Mouse (Mus musculus) embryo, embryonic 11.5 days (tissue): ENCODE data around the gene 2410004P03Rik.
"Not testable (repeated sequence)": the region's sequence is repeated elsewhere in the genome, so short reads cannot be mapped to it uniquely, and the experiment has no call there.

Experiments
- DNase-seq: peaks from one replicate; pipeline ENCODE4 v3.0.0-alpha.2; 2012; ENCODE audit warnings: low read depth, low spot score

2410004P03Rik gene

GRCm38 (mm10) chr12:17021125-17021524, 9.6 kb upstream of the 2410004P03Rik start:
- not testable (repeated sequence) for DNase-seq

- DNase-seq, result no peak
Observed at GRCm38 (mm10) chr12:17018468-17018867, 6.9 kb upstream of the 2410004P03Rik start.

GRCm38 (mm10) chr12:17015711-17016110, 4.2 kb upstream of the 2410004P03Rik start:
- DNase-seq, result no peak

GRCm38 (mm10) chr12:17012067-17012899, 756 bp upstream of the 2410004P03Rik start:
- DNase-seq, result no peak

- no peak for DNase-seq
Observed at GRCm38 (mm10) chr12:17009466-17009865, 2.1 kb downstream of the 2410004P03Rik start.

- no peak for DNase-seq
Observed at GRCm38 (mm10) chr12:17001211-17001610, 10.3 kb downstream of the 2410004P03Rik start.

- no peak for DNase-seq
Observed at GRCm38 (mm10) chr12:17000628-17001027, 10.9 kb downstream of the 2410004P03Rik start.

- DNase-seq, result peak; percentile 74
Observed at GRCm38 (mm10) chr12:16999739-17000497, 11.6 kb downstream of the 2410004P03Rik start, which contains the start of gene Pqlc3. Gene Pqlc3 (minus strand): TSS chr12:17000408.

GRCm38 (mm10) chr12:16999146-16999545, 12.4 kb downstream of the 2410004P03Rik start:
- no peak for DNase-seq

GRCm38 (mm10) chr12:16996886-16997462, 14.6 kb downstream of the 2410004P03Rik start:
- no peak for DNase-seq

- no peak for DNase-seq
Observed at GRCm38 (mm10) chr12:16996281-16996680, 15.2 kb downstream of the 2410004P03Rik start.

- DNase-seq, result no peak
Observed at GRCm38 (mm10) chr12:16994291-16994690, 17.2 kb downstream of the 2410004P03Rik start.

GRCm38 (mm10) chr12:16992355-16992754, 19.2 kb downstream of the 2410004P03Rik start:
- no peak for DNase-seq

- DNase-seq, result no peak
Observed at GRCm38 (mm10) chr12:16991376-16991775, 20.2 kb downstream of the 2410004P03Rik start.

- DNase-seq, result no peak
Observed at GRCm38 (mm10) chr12:16985778-16986177, 25.7 kb downstream of the 2410004P03Rik start.

- no peak for DNase-seq
Observed at GRCm38 (mm10) chr12:16977120-16977519, 34.4 kb downstream of the 2410004P03Rik start.

GRCm38 (mm10) chr12:16966811-16967210, 44.7 kb downstream of the 2410004P03Rik start:
- DNase-seq, result no peak

GRCm38 (mm10) chr12:16963354-16963753, 48.2 kb downstream of the 2410004P03Rik start:
- no peak for DNase-seq

- peak; percentile 2 for DNase-seq
Observed at GRCm38 (mm10) chr12:16958851-16959250, 52.7 kb downstream of the 2410004P03Rik start.
